Mouse (Mus musculus) kidney, adult 8-10 months (tissue): ENCODE data around the gene Cyp1a2.

ENCODE experiments used
- DNase-seq, 2 experiments: peaks; one replicate each; pipeline ENCODE4 v3.0.0; 2022

Cyp1a2 gene

GRCm38 (mm10) chr9:57671037-57671436 is 12.5 kb downstream of the Cyp1a2 start:
- no peak for DNase-seq

- peak; percentile 85 to 89 for DNase-seq
Observed at GRCm38 (mm10) chr9:57669566-57669965, 13.9 kb downstream of the Cyp1a2 start.

DNA sequence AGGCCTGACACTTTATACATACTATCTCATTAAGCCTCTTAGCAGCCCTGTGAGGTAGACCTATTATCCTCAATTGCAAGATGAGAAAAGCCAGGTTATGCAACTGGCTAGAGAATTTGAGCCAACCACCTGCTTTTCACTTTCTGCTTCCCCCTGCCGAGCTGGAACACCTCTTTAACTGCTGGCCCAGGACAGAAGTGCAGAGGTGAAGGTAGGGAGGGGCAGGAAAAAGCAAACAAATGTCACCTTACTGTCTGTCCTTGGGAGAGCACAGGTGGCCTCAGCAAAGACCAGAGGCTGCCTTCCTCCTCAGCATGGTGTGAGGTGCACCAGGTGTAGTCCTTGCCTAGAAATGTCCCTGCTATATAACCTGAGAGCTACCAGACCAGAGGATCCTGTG is 15.2 kb downstream of the Cyp1a2 start:
- peak in 1 of 2 experiments; percentile 27 for DNase-seq

GRCm38 (mm10) chr9:57667817-57668216 is 15.7 kb downstream of the Cyp1a2 start:
- DNase-seq, result no peak

GRCm38 (mm10) chr9:57667136-57667535 is 16.4 kb downstream of the Cyp1a2 start:
- DNase-seq, result no peak

- DNase-seq, result no peak
Observed at GRCm38 (mm10) chr9:57666536-57666935, 17.0 kb downstream of the Cyp1a2 start.

DNA sequence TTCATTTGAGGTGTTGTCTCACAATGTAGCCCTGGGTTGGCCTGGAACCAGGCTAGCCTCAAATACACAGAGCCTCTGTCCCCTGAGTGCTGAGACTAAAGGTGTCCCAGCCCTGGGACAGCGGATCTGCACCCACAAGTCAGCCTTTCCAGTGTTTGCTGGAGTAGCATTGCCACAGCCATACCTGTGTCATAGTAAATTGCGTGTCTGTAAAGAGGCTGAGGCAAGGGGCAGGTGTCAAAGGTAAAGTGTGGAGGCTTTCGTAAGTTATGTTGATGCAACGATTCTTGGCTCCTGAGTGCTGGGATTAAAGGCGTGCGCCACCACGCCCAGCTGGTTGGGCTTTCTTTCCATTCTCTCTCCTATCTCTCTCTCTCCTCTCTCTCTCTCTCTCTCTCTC is 18.9 kb downstream of the Cyp1a2 start:
- DNase-seq, result no peak

DNA sequence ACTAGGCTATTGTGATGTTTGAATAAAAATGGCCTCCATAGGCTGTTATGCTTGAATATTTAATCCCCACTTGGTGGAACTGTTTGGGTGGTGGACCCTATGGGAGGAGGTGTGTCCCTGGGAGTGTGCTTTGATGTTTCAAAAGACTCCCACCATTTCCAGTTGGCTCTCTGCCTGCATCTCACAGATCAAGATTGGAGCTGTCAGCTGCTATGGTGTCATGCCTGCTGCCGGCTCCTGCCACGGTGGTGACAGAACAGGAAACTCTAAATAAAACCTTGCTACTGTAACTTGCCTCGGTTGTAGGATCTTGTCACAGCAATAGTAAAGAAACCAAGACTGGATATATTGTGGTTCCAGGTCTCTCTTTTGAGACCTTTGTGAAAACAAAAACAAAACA is 22.0 kb downstream of the Cyp1a2 start:
- DNase-seq, result no peak

DNA sequence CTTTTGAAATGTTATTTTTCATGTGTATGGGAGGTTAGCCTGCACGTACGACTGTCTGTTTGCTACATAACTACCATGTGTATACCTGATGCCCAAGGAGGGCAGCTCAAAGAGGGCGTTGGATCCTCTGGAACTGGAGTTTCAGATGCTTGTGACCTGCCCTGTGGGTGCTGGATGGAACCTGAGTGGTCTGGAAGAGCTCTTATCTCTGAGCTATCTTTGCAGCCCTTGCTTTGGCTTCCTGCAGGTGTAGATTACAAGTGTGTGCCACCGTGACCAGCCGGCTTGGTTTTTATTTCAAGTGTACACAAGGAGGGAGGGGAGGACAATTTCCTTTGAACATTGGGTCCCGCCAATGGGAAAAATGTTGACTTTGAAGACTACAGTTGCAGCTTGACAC is 23.0 kb downstream of the Cyp1a2 start:
- no peak for DNase-seq

DNA sequence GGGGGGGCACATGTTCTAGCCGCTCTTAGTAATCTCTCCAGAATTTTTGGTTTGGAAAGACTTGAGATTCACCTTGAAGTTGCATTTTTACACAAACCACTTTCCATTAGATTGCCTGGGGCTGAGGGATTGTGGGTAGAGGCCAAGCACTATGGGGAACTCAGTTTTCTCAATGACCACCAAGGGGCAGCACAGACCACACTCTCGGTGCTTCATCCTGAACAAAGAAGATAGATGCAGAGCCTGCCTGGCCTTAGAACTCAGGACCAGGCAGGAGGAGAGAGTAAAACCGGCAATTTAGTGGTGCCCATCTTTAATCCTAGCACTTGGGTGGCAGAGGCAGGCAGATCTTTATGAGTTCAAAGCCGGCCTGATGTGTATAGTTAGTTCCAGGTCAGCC is 23.7 kb downstream of the Cyp1a2 start:
- peak; percentile 73 to 86 for DNase-seq

GRCm38 (mm10) chr9:57658970-57659369 is 24.5 kb downstream of the Cyp1a2 start:
- DNase-seq, result no peak

DNA sequence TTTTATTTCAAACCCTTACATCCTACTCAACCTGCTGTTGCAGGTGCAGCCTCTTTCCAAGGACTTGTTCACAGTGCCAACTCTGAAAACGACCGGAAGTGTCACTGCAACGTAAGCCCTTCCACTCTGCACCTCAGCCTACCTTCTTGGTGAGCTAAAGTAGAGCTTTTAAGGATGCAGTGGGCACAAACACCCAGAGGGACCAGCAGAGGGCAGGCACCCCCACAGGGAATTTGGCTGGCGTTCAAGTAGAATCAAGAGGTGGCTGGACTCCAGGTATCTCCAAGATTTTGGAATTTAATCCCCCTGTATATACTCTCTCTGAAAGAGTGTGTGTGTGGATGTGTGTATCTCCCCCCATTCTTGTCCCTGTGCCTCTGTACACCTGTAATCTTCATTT is 25.7 kb downstream of the Cyp1a2 start:
- DNase-seq, result no peak

GRCm38 (mm10) chr9:57656631-57657350 is 26.7 kb downstream of the Cyp1a2 start:
- no peak for DNase-seq

GRCm38 (mm10) chr9:57655749-57656148 is 27.8 kb downstream of the Cyp1a2 start:
- peak; percentile 91 to 97 for DNase-seq

GRCm38 (mm10) chr9:57654966-57655365 is 28.5 kb downstream of the Cyp1a2 start:
- DNase-seq, result no peak

DNA sequence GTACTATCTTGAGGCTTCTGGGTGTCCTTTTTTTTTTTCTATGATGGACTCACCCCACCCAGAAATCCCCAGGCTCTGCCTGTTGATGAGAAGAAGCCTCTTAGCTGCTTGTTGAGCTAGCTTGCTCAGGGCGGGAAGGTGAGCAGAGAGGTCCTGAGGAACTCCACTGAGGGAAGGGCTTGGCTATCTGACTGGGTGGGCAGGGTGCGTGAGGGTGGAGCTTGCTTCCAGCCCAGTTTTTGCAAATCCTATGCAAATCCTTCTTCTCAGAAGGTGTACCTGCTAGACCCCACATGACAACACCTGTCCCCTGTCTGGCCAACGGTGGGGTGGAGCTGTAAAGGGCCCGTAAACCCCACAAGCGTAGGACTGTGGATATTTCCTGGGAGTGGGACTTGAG is 30.2 kb downstream of the Cyp1a2 start, which contains the start of gene Csk:
TSS of gene Csk (minus strand) at position 349 of the 400 bp plus-strand sequence.
- DNase-seq, result no peak

DNA sequence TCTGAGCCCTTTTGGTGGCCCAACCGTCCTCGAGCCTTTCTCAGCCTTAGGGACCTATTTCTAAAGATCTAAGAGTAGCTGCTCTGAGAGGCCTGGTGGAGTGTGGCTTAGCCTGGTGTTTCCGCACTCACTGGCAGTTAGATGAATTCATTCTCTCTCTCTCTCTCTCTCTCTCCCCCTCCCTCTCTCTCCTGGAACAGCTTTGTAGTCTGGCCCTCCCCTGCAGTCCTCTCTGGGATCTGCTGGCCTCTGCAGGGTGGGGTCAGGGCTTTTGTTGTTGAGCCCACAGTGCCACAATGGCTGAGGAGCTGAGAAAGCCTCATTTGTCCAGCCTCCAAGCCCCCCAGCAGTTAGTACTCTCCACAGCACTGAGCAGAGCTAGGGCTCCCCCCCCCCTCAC is 30.6 kb downstream of the Cyp1a2 start:
- no peak for DNase-seq

DNA sequence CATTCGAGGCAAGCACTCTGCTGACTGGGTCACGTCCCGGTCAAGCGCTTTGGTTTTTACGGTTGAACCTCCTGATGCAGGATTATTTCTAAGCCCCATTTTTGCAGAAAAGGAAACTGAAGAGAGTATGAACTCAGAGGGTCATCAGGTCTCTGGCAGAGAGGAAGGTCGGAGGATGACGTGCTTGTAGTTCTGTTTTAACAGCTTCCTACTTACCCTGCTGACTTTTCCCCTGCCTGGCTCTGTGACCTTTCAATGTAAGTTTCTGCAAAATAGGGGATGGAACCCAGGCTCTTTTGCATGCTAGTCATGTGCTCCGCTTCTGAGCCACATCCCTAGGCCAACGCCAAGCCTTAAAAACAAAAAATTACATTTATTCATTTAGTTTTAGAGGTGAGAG is 31.2 kb downstream of the Cyp1a2 start:
- no peak for DNase-seq

GRCm38 (mm10) chr9:57650786-57651311 is 32.7 kb downstream of the Cyp1a2 start:
- no peak for DNase-seq

DNA sequence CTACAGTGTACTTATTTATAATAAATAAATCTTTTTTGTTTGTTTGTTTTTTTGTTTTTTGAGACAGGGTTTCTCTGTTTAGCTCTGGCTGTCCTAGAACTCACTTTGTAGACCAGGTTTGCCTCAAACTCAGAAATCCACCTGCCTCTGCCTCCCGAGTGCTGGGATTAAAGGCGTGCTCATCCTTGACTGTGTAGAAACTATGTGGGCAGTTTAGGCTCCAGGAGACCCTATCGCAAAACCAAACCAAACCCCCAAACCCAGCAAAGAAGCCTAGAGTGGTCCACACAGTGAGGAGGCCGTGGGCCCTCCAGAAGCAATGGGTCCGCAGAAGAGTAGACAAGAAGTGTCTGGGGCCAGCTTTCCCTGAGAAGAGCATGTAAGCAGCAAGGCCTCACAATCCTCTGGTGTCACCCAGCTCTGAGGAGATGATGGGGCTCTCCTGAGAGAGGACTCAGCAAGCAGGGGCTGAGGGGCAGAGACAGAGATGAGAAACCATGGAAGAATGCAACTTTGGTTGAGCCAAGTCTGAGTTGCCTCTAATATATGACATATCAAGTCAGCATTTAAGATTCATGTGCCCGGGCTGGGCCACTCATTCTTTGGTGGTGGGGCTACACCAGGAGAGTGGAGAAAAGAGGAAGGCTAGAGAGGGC is 33.2 kb downstream of the Cyp1a2 start:
- DNase-seq, result no peak

DNA sequence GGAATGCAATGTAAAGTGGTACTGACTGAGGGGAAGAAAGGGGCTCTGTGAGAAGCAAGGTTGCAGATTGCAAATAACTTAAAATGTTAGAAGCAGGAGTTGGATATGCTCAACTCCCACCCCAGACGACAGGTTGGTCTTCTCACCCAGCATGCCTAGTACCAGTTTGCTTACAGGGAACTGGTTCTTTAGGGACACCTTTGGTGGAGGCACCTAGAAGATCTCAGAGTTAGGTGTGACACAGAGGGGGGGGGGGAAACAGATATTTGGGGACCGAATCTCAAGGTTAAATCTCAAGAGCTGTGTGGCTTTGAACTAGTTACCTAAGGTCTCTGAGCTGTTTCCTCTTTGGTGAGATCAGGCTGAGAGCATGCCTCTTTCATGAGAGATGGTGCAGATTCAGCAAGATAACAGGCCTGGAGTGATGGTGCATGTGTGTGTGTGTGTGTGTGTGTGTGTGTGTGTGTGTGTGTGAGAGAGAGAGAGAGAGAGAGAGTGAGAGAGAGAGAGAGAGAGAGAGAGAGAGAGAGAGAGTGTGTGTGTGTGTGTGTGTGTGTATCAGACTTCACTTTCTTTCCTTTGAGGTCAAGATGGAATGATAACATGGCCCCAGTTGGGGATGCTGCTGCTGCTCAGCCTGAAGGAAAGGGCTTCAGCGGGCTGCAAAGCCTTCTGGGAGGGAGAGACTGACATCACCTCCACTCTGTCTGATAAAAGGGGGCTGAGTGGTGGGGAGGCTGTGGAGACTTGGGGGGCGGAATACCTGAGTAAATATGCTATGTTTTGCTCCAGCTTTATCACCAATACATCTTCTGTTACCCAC is 36.0 kb downstream of the Cyp1a2 start:
- DNase-seq, result no peak

GRCm38 (mm10) chr9:57646551-57647103 is 36.9 kb downstream of the Cyp1a2 start:
- DNase-seq, result no peak
